Mouse (Mus musculus) T-cell, adult 66 days (primary cell): ENCODE data around the gene Pou2f2. TPM values are rescaled to one million over a fixed set of nuclear protein-coding genes. Genes with fewer than 3 reads are reported as not detected.

Experiments
- total RNA-seq, 2 experiments: library from RNA; stranded (reverse); gene quantifications; 3 replicates in 1 of 2; 4 replicates in 1 of 2; pipeline ENCODE4 v1.2.4; 2023

Pou2f2 gene
- 10 to 100 TPM; 21.2 to 24.0 TPM for total RNA-seq

DNA sequence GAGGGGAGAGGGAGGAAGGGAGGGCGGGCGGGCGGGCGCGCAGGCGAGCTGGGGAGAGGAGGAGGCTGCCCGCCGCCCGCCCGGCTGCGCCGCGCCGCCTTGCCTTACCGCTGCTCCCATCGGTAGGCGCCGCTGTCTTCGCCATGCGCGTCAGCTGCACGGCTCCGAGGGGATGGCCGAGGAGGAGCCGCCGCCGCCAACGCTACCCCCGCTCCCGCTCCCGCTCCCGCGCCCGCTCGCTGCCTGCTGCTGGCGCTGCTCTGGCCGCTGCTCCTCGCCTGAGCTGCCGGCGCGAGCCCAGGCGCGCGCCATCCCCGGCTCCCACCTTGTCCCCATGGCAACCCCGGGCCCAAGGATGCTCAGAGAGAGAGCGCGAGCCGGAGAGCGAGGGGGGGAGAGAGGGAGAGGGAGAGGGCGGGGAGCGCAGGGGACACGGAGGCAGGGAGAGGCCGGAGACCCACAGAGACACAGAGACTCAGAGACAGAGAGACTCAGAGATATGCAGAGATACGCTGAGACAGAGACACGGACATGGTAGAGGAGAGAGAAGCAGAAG is at the start of gene Pou2f2:
Gene Pou2f2 (minus strand): TSS at position 121 of the 556 bp plus-strand sequence.

DNA sequence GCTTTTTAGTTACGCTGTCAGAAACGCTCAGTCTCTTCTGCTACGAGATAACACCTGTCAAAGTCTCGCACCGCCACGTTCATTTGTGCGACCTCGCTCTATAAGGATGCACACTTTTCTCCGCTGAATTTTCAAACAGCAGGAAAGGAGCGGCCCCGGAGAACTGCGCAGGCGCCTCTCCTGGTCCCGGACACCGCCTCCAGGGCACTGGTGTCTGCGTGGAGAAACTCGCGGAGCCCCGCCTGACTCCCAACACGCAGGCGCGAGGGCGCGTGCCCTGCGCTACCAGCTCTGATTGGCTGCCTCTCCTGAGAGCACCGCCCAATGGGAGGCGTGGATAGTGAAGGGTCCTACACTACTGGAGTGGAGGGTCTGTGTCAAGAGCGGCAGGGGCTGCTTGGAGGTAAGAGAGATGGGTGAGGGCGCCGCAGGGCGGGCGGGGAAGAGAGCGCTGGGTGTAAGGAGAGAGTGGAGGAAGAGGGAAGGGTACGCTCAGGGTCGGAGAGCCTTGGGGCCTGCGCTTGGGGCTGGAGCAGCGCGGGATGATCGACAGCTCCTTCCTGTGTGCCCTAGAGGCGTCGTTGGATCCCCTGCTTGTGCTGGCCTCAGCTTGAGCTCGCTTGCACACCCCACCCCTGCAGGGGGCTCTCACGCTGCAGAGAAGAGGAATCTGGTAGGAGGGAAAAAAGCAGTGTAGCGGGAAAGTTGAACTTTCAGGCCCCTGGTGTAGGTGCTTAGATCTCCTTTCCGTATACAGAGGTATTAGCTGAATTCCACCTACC is 41.8 kb upstream of the Pou2f2 start, which contains the start of gene Zfp526:
Gene Zfp526 (plus strand): TSS at position 324 of the 782 bp plus-strand sequence.

GRCm38 (mm10) chr7:25220457-25221101 is 41.1 kb upstream of the Pou2f2 start, which contains the start of gene Dedd2:
Gene Dedd2 (minus strand): TSS chr7:25220615.

GRCm38 (mm10) chr7:25071979-25072715 is 107.4 kb downstream of the Pou2f2 start, which contains the start of the genes Grik5 and Zfp574:
Gene Grik5 (minus strand): TSS chr7:25072346.
Gene Zfp574 (plus strand): TSS chr7:25072567.

Other genes with a start within 250 kb of the Pou2f2 start
- gene Gm4881, start 235.2 kb downstream of the Pou2f2 start, total RNA-seq = not detected
- gene Rabac1, start 207.0 kb downstream of the Pou2f2 start, total RNA-seq = 100 to 1,000 TPM; 301 to 308 TPM
- 10 to 100 TPM in 1 of 2 experiments, 1 to 10 TPM in 1; 8.9 to 10.2 TPM for gene Atp1a3, start 173.8 kb downstream of the Pou2f2 start, total RNA-seq
- gene Grik5, start 107.4 kb downstream of the Pou2f2 start, total RNA-seq = 1 to 10 TPM; 6.6 to 8.5 TPM
- gene Zfp574, start 107.2 kb downstream of the Pou2f2 start, total RNA-seq = 10 to 100 TPM; 23.1 to 24.2 TPM
- 10 to 100 TPM; 84.8 to 98.4 TPM for gene Dedd2, start 40.9 kb upstream of the Pou2f2 start, total RNA-seq
- gene Zfp526, start 41.7 kb upstream of the Pou2f2 start, total RNA-seq = 10 to 100 TPM; 21.4 to 23.0 TPM
- 10 to 100 TPM; 89.3 to 97.2 TPM for gene Gsk3a, start 58.1 kb upstream of the Pou2f2 start, total RNA-seq
- gene Erf, start 71.0 kb upstream of the Pou2f2 start, total RNA-seq = 10 to 100 TPM; 31.8 to 35.1 TPM
- 100 to 1,000 TPM; 327 to 328 TPM for gene Cic, start 88.0 kb upstream of the Pou2f2 start, total RNA-seq
- gene Pafah1b3, start 118.3 kb upstream of the Pou2f2 start, total RNA-seq = 10 to 100 TPM; 13.4 to 13.5 TPM
- gene Prr19, start 121.7 kb upstream of the Pou2f2 start, total RNA-seq = not detected
- gene Tmem145, start 126.4 kb upstream of the Pou2f2 start, total RNA-seq = not detected
- gene Megf8, start 137.4 kb upstream of the Pou2f2 start, total RNA-seq = 1 to 10 TPM; 1.3 to 1.4 TPM
- gene Cnfn, start 190.0 kb upstream of the Pou2f2 start, total RNA-seq = not detected
- 10 to 100 TPM; 10.7 to 14.0 TPM for gene Lipe, start 219.0 kb upstream of the Pou2f2 start, total RNA-seq
- gene Cxcl17, start 233.2 kb upstream of the Pou2f2 start, total RNA-seq = not detected